Mouse (Mus musculus) adrenal gland, postnatal 36 days (tissue): ENCODE measurements around the gene Nos1ap. TPM values are rescaled to one million over a fixed set of nuclear protein-coding genes. Genes with fewer than 3 reads are reported as not detected.
A peak's percentile ranks its signal among the peaks of the same experiment; 100 is the strongest.

Experiments
- DNase-seq, 2 experiments: peaks; one replicate each; pipeline ENCODE4 v3.0.0; 2021; ENCODE audit warnings: mixed read lengths in 1 of 2
- total RNA-seq, 2 experiments: library from RNA; stranded (reverse); gene quantifications; 2 replicates each; pipeline ENCODE4 v1.2.3; 2021

The Nos1ap gene
- total RNA-seq, 2 experiments from 2014 or later = 19.2 to 25.1 TPM

DNA sequence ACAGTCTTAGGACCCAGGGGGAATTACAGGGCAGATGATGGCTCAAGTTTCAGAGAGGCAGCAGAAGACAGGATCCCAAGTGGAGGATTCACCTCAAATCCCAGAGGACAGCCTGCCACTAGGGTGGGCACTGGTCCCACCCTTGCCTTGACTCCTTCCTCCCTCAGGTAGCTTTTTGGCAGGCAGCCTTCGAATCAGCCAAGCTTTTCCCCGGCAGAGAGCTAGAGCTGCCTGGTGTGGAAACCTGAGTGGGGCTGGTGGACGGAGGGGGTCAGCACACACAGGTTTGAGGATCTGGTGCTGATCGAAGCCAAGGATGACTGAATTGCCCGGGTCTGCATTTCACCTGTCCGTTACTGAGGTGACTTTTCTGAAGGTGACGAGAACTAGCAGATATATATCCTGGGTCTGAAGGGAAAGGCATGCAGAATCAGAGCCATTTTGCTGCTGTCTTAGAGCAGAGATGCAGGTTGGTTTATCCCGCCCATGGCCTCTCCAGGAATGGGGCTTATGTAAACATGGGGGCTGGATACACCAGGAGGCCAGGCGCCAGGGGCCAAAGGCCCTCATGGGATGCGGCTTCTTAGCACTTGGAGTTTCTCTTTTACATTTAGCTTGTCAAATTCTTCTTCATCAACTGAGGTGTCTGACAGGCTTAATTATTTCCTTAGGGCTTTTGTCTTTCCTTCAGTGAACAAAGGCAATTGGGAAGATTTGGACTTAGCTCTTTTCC, 229.3 kb downstream of the Nos1ap start:
- DNase-seq = no peak

DNA sequence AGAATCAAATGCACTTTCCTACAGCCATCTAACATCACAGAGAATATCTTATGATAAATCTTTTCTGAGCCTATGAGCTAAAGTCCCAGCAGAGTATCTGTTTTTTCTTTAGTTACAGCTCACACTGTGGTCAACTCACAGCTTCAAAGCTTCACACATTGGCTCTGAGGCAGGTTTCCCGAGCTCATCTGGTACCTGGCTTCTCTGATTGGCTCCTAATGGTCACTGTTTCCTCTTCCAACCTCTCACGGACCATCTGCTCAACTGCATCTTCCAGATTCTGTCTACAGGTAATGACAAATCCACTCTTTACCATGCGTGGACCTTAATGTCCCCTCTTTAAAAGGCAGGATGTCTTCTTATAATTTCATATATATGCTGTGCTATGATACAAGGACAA, 236.3 kb downstream of the Nos1ap start:
- no peak for DNase-seq

DNA sequence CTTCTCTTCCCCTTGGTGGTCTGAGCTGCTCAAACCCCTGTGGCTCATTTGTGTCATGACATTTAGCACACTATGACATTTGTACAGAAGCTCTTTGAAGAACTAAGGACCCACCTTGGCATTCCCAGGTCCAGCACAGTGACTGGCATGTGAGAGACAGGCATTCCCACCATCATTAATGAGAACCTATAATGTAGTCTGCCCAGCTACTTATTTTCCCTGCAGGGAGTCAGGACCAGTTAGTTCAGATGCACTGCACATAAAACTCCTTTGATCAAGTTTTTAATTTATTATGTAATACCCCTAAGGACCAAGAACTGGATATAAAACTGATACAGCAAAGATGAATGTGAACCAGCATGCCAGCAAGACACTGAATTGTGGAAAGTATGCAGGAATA, 238.6 kb downstream of the Nos1ap start:
- no peak for DNase-seq

DNA sequence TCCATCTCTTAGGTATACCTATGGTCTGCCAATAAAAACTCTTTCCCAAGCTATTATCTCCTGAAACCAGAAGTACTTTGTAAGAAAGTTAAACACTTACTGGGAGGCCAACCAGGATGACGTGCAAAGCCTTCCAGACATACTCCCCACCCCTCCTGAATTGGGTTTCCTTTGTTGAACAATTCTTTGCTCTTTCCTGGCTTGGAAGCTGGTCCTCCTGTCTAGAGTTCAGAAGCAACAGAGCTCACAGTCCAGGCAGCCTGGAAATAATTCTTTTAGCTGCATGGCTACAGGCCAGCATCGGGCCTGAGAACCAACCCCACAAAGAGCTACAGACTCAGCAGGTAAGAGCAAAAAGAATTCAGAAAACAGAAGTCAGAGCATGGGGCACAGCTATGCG, 243.4 kb downstream of the Nos1ap start:
- DNase-seq = no peak

DNA sequence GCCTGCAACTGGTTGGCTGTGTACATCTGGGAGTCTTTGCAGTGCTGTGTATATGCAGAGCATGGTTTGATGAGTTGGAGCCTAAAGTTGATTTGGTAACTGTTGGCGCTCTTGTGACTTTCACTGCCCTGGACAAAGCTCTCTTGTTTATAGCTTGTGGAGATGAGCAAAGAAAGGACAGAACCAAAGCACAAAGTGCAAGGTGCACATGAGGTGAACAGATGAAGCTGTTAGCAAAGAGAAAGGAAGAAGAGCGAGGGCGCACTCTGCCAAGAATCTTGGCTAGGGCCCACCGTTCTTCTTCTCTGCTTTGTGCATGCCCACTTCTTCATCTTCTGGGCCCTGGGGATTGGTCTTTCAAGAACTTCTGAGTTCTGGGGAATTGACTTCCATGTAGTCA, 245.8 kb downstream of the Nos1ap start:
- no peak for DNase-seq

DNA sequence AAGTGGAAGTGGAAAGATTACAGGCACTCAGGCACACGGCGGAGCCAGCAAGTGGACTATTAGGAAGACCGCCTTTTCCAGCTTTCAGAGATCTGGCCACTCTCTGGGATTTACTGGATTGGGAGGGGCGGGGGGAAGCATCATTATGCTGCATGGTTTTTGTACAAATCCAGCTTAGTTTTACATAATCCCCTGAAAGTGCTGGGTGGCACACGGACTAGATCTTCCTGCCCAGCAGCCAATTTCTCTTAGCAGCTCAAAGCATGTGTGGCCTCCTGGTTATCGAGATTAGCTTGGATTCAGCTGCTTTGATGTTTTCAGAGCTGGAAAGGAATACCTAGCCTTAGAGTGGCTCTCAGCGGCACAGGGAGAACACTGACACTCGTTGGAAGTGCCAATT, 246.6 kb downstream of the Nos1ap start:
- peak in 1 of 2 experiments; percentile 10 for DNase-seq

DNA sequence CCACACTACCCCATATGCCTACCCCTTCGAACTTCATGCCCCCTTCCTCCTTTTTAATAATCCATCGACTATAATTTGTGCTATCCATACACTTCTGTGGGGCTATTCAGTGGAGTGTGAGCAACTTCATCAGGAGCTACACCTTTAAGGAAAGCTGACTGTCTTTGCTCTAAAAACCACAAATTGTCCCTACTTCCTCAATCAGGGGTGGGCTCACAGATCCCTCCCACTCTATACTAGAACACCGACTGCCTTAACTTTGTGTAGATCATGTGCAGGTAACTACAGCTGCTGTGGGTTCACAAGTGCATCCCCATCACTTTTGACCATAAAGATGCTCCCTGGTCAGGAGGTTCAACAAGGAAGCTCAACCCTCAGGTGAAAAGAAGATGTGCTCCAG, 249.7 kb downstream of the Nos1ap start:
- no peak for DNase-seq

DNA sequence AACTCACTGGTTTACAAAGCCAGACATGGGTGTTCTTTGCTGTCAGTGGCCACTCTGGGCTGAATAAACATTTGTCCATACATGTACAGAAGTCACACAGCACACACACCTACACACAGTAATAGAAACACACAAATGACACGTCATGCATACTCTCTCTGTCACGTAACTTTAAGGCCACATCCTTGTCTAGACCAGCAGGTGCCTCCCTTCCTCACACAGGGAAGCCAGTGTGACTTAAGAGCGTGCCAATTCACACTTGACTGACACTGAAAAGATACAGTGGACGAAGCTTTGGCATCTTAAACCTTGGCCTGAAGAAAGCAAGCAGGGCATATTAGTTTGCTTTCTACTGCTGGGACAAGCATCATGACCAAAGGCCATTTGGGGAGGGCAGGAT, 256.9 kb downstream of the Nos1ap start:
- no peak for DNase-seq

DNA sequence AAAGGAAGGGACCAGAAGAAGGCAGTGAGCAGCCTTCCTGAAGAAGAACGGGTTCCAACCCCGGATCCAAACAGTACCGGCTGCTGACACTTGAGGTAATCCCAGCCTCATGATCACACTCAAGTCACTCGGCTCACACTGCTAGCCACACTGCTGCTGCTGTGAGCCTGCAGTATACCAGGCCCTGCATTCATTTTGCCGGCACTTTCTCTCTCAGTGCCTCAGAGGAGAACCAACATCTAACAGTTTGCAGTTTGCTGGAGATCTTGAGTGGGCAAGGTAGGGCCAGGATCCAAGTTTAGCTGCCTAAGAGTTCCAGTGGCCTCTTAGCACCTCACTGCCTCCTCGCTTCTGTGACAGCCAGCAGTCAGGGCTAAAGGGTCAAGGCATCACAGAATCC, 257.7 kb downstream of the Nos1ap start:
- DNase-seq = no peak

DNA sequence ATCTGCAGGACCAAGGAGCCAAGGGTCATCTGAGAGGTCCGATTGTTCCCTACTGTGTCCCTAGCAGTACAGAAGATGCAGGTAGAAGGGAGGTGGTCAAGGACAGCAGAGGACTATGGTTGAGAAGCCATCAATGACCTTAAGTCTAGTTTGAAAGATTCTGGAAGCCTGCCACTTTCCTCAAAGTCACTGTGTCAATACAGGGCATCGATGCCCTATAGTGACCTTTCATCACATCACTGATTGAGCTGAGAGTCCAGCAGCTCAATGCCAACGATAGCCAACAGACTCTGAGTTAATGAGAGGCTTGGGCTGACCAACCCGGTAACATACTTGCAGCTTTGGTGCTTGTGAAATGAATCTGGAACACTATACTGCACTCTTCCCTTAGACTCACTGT, 264.4 kb downstream of the Nos1ap start:
- DNase-seq = no peak

DNA sequence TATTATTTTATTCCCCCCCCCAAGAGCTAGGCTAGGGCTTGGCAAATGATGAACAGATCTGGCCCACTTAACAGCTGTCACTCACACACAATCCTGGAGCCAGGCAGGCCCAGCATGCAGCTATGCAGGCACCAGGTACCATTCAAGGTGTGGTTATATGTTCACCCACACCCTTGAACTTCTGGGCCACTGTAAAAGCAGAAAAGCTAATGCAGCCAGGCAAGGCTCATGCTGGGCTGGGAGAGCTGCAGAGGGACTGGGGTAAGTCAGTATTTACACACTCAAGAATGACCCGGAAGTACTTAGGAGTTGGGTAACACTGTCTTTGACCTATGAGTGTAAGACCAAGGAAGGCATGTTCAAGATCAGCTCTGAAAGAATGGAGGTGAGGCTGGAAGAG, 265.3 kb downstream of the Nos1ap start:
- no peak for DNase-seq

DNA sequence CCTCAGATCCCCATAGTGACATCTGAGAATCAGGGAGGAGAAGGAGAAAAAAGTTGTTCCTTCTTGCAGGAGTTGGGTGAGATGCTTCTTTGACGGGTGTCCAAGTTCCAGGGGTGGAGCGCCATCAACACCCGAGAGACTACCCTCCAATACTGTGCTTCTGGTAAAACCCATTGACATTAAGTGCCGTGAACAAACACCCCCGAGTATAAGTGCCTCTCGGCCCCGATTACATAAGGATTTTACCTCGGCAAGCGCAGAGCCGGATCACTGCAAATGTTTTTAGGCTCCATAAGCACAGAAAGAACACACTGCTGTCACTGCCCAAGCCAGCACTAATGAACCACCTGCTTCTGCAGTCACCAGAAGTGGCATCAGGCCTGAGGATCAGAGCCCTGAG, 266.7 kb downstream of the Nos1ap start:
- DNase-seq = no peak

DNA sequence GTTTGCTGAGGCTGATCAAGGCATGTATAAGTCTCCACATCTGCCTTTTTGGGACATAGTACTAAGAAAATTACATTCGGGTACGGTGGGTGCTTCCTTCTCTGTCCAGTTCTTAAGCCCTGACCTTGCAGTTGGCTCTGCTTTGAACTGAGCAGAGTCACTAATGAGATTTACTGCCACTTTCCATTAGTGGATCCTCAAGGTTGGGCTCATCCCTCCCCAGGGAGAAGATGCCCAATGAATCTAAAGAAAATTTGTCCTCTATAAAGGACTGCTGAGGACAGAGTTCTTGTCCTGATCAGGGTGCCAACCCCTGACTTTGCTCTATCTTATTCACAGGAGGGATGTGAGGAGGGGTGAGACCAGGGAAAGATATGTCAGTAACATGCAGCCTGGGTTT, 267.6 kb downstream of the Nos1ap start:
- DNase-seq = peak; percentile 21 to 22

DNA sequence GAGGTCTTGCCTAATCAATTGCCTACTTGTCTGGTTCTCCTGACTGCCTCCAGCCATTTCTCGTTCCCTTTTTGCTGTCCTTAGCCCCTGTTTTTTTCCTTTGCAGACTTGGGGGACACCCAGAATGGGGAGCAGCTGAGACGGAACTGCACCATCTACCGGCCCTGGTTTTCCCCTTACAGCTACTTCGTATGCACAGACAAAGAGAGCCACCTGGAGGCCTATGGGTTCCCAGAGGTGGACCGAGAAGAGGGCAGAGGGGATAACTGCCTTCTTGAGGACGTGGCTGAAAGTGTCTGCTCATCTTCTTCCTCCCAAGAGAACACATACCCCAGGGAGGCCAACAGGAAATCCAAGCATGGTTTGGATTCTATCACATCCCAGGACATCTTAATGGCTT, 278.2 kb downstream of the Nos1ap start:
- DNase-seq = no peak

DNA sequence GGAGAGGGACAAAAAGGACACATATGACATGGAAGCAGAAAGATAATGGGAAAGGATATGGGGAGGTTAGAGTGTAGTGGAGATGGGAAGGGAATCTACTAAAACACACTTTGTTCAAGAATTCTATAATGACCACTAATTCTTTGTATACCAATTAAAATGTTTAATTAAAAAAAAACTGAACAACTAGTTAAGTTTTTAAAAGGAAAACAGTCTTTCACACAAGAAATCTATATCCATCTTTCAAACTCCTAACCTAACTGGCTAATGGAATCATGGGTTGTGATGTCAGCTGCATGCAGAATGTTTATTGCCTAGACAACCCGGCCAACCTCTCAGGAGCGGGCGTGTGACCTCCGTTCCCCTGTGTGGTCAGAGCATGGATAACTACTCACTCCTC, 281.2 kb downstream of the Nos1ap start, which contains the start of gene Spata46:
Gene Spata46 (plus strand): TSS at position 301 of the 400 bp plus-strand sequence.
- no peak for DNase-seq

DNA sequence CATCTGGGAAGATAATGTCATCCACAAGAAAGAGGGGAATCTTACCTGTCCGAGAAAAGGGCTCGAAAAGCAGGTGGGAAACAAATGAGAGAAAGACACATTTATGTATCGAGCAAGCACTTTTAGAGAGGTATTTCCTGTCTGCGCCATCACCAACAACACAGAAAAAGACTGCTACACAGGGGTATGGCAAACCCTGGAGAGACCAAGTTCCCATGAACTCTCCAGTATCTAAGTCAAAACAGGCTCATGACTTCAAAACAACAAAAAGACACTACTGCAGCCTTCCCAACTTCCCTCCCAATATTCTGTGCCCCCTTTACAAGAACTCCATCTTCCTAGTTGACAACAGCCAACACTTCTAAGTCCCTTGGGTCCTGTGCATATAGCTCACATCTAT, 283.4 kb downstream of the Nos1ap start, which contains the start of gene Gm7694:
Gene Gm7694 (minus strand): TSS at position 101 of the 400 bp plus-strand sequence.
- DNase-seq = no peak

DNA sequence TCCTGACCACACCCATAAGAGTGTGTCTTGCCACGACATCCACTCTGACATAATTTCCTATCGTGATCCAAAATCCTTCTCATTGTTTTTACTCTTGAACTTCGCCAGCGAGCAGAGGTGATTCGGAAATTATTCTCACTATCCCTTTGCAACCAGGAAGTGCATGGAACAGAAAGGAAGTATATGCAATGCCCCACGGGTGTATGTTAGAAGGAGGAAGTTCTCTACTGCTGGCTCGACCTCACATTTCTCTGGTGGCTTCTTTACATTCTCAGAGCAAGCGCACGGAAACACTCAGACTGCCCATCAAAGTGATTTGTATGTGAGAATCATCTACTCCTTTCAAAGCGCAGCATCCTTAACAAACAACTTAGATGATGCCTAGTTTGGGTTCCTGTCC, 284.7 kb downstream of the Nos1ap start:
- DNase-seq = no peak

DNA sequence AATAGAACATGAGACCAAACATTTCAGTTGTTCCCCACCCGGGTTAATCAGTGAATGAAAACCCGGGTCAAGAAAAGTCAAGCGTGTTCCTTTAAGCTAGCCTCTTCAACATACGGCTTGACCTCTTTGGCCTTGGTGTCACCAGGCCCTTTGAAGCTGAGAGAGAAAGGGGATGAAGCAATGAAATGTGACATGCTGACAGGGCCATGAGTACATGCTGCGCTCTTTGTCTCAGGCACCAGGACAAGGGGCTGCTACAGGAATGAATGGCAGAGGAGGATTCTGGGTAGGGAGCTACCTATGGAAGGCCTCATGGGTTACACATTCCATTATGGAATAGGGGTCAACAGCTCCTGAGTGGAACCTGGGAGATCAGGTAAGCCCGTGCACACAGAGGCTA, 286.6 kb downstream of the Nos1ap start:
- no peak for DNase-seq

DNA sequence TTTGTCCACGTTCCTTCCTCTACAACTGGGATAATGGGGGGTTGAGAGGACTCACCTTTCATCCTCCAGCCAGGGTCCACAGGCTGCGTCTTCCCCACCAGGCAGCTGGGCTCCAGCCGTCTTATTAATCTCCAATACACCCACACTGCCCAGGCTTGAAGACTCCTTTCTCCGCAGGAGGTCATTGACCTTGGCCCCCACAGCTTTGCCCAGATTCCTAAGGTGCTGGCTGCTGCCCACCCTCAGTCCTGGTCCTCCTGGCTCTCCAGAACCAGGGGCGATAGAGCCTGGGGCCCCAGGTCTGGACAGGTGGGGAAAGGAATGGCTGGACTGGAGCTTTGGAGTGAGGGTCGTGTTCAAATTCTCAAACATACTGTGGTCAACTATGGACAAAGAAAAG, 287.2 kb downstream of the Nos1ap start:
- no peak for DNase-seq

DNA sequence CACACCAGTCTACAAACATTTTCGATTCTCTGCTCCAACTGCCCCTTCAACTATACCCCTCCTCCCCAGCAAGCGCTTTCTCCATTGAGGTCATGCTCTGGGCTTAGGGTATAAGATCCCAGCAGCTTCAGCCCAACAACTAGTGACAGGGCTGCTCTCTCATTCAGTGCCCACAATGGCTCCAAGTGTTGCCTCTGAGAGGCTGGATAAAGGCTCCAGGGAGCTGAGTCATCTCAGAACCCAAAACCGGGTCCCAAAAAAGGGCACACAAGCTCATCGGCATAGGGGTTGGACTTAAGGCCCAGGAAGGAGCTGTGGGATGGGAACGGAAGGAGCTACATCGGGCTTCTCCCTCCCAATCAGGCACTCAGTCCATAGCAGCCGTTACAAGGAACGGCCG, 288.0 kb downstream of the Nos1ap start:
- no peak for DNase-seq

DNA sequence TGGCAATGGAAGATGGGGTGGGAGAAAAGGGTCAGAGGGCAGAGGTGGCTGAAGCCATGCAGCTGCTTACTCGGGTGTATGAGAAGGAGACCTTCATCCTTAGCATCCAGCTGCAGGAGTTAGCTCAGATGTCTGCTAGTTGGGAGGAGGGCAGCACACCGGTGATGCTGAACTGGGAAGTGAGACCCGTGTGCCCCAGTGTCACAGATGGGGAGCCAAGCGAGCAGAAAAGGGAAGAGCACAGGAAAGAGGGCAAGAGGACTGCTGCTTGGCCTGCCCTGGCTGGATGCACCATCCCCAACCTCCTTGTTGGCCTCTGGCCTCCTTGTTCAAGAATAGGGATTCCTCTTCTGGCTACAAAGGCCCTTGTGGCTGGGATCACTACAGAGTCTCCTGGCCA, 290.2 kb downstream of the Nos1ap start:
- no peak for DNase-seq

DNA sequence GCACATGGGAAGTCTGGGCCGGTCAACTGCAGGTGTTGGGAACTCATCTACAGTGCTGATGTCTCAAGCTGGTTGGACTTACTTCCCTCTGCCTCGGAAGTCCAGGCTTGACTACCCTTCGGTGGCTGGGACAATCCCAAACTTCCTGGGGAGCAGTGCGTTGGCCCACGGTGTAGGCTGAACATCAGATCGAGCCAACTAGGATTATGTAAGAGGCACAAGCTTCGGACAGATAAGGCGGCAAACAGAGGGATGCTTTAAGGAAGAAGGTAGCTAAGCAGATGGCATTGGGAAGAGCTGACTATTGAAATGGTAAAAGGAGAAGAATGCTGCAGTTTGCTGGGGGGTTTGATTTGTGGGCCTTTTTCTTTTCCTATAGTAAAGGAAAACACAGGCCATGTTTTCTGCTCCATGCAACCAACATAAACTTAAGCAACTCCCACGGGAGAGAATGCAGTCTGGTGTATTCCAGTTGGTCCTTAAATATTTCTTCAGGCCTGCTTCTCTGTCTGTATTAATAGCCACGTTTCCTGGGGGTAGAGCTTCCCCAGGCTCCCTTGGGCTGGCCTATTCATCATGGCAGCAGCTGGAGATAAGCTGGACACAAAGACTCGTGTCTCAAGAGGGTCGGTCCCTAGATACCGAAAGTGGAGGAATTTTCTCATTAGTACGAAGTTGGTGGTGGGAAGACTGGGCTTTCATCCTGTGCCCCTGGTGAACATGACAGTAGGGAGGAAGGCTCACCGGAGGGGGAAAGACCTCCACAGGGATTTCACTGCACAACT, 294.7 kb downstream of the Nos1ap start:
- no peak for DNase-seq

DNA sequence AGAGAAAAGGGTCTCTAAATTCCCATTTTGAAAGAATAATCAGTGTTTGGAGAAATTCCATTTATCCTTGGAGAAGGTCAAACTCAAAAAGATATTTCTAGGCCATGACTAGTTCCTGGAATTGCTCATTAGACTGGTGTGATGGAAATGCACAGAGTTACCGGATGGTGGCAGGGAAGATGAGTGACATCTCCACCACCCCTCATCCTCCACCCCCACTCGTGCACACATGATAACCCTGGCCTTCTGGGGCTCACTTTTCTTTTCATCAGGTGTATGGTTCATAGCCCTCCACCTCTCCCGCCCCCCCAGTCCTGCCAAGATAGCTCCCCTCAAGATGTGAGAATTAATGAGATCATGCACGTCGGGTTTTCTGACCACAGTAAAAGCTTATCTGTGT, 296.4 kb downstream of the Nos1ap start:
- no peak for DNase-seq
